Mouse (Mus musculus) forebrain, embryonic 15.5 days (tissue): ENCODE data around the gene Gabrr2. TPM values are rescaled to one million over a fixed set of nuclear protein-coding genes. Genes with fewer than 3 reads are reported as not detected.
"Not testable (repeated sequence)": the region's sequence is repeated elsewhere in the genome, so short reads cannot be mapped to it uniquely, and the experiment has no call there.

Source experiments
- ATAC-seq: fragments of 200-750 bp; cut with Nextera tagmentation; replicated peaks from 2 replicates; pipeline ENCODE4 v1.8.0; 2017; ENCODE audit warnings: mild to moderate bottlenecking, moderate TSS enrichment, moderate library complexity
- H3K27ac ChIP-seq: fragments of 300-500 bp; sonication (generic); replicated peaks from 2 replicates; pipeline ENCODE4 v1.5.1; 2015; ENCODE audit warnings: mild to moderate bottlenecking, inconsistent platforms
- H3K27me3 ChIP-seq: fragments of 300-500 bp; sonication (generic); 2 replicates; pipeline ENCODE4 v1.6.1; 2015; ENCODE audit warnings: inconsistent platforms
- H3K36me3 ChIP-seq: fragments of 300-500 bp; sonication (generic); 2 replicates; pipeline ENCODE4 v1.6.1; 2015; ENCODE audit warnings: mild to moderate bottlenecking, inconsistent platforms
- H3K4me1 ChIP-seq: fragments of 300-500 bp; sonication (generic); 2 replicates; pipeline ENCODE4 v1.6.1; 2015; ENCODE audit warnings: inconsistent platforms
- H3K4me2 ChIP-seq: fragments of 300-500 bp; sonication (generic); replicated peaks from 2 replicates; pipeline ENCODE4 v1.6.1; 2015; ENCODE audit warnings: mild to moderate bottlenecking, inconsistent platforms
- H3K4me3 ChIP-seq: fragments of 300-500 bp; sonication (generic); 2 replicates; pipeline ENCODE4 v1.5.1; 2015; ENCODE audit warnings: mild to moderate bottlenecking, inconsistent platforms
- H3K9ac ChIP-seq: fragments of 300-500 bp; sonication (generic); replicated peaks from 2 replicates; pipeline ENCODE4 v1.6.1; 2015; ENCODE audit warnings: mild to moderate bottlenecking, inconsistent platforms
- H3K9me3 ChIP-seq: fragments of 300-500 bp; sonication (generic); 2 replicates; pipeline ENCODE4 v1.6.1; 2016; ENCODE audit warnings: inconsistent platforms
- WGBS: fragments of 180-500 bp; shearing (Covaris S2); methylation state at CpG from one replicate; pipeline ENCODE4 v1.1.7; 2015; ENCODE audit warnings: mixed read lengths; 5-methylcytosine and 5-hydroxymethylcytosine counted together
- polyA plus RNA-seq: library from polyadenylated mRNA; unstranded; fragments of >200 nt; fragmentation: Nextera tagmentation; extraction: Ambion mirVana; gene quantifications from 2 replicates; pipeline ENCODE4 v1.2.1, GENCODE M21; 2015

The Gabrr2 gene
- polyA plus RNA-seq, 1 experiment from 2014 or later: 0.48 TPM

DNA sequence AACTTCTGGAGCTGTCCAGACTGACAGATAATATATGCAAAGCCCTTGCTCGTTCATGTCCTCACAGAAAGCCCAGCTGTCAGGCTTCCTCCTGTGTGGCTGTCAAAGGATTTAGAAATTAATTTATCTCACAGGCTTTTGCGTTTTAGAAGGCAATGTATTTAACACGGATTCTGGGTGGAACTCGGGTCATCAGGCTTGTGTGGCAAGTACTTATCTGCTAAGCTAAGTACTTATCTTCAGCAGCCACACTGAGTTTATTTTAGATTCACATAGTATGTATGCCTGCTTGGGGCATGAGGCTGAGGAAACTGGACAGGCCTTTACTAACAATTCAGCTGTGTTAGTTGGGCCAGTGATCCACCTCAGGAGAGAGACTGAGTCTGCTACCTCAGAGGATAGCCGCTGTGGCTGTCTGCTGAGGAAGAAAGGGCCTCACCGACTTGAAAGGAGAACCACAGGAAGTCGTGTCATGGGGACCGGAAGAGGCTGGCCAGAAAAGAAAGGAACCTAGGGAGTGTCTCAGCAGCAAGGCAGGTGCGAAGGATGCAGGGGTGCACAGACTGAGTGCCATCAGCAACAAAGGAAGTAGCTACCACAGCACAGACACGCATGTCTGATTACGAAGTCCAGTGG lies 9.8 kb downstream of the Gabrr2 start:
- no peak overlapping the region for H3K9ac ChIP-seq
- peaks cover 10% of the 10 kb centered on the region; the same call in 1 of the 2 replicates for H3K4me1 ChIP-seq
- no peaks in the 10 kb centered on the region for H3K27me3 ChIP-seq
- WGBS: 43% methylated on average over 11 of the region's 11 CpGs
- no peak overlapping the region for H3K4me3 ChIP-seq
- H3K4me2 ChIP-seq: no peak overlapping the region
- no peaks in the 10 kb centered on the region for H3K36me3 ChIP-seq
- H3K27ac ChIP-seq: no peak overlapping the region
- no peaks in the 10 kb centered on the region for H3K9me3 ChIP-seq
- no peak for ATAC-seq

DNA sequence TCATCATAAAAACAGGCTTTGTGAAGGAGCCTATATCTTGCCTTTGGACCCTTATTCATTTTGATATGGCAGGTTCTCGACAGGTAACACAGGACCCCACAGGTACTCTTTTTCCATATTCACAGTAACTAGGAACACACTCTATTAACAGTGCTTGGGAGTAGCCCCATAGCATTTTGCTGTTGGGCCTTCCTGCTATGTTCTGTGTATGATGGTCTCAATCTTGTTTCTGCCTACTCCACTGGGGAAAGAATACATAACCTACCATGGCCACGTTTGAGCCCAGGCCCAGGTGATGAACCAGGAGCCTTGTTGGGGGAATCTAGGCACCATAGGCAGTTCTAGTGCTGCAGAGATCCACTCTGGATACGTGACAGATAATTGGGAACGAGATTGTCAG lies 11.6 kb downstream of the Gabrr2 start:
- 89% methylated on average over 4 of the region's 4 CpGs for WGBS
- Histone ChIP-seq H3K4me2 (no peak overlapping the region), H3K9me3 (no peaks in the 10 kb centered on the region), H3K4me3 (no peak overlapping the region), H3K27me3 (no peaks in the 10 kb centered on the region), H3K27ac (no peak overlapping the region), H3K4me1 (0 out of 2 replicates have a peak, but pooled peaks cover 2% of the 10 kb centered on the region), H3K9ac (no peak overlapping the region), H3K36me3 (no peaks in the 10 kb centered on the region)
- no peak for ATAC-seq

DNA sequence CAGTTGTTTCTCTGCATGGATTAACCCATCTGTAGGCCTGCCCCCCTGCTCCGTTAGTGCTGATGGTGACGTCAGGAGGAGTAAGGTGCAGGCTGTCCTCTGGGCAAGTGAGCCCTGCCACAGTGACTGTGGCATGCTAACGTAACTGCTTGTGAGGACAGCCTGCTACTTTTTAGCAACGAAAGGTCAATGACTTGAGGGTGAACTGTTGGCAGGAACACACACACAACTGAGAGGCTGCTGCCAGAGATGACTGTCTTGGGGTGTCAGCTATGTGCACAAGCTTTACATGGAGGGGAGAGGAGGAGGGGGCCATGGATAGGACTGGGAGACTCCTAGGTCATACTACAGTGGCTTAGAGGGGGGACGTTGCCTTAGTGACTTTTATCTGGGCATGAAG lies 12.1 kb downstream of the Gabrr2 start:
- no peaks in the 10 kb centered on the region for H3K9me3 ChIP-seq
- no peak overlapping the region for H3K4me3 ChIP-seq
- no peak overlapping the region for H3K9ac ChIP-seq
- H3K4me1 ChIP-seq: no peaks in the 10 kb centered on the region
- WGBS: 79% methylated on average over 5 of the region's 5 CpGs
- no peaks in the 10 kb centered on the region for H3K27me3 ChIP-seq
- H3K36me3 ChIP-seq: no peaks in the 10 kb centered on the region
- no peak for ATAC-seq
- no peak overlapping the region for H3K4me2 ChIP-seq
- H3K27ac ChIP-seq: no peak overlapping the region

DNA sequence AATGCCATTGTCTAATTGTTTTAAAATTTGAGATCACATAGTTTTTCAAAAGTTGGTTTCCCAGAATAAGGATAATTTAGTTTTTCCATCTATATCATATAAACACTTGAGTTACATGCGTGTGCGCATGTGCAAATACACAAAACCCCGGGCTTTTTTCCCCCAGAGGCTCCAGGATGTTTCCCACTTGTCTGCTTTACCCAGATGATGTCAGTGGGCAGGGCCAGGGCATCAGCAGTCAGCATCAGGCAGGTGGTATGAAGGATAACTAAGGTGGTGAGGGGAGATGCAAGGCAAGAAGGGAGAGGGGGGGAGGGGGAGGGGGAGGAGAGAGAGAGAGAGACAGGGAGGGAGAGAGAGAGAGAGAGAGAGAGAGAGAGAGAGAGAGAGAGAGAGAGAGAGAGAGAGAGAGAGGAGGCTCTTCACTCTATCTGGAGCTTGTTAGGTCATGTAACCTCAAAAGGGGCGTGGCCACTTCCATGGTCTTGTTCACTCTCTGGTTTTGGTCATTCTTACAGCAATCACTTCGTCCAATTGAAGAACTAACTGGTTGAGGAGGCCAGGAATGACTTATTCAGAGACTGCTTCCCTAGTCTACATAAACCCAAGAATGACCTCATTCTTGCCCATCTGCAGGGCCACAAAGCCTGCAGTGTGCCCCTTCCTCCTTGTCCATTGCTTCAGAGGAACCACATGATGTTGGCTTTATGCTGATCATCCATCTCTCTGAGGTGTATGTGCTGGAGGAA lies 13.2 kb downstream of the Gabrr2 start:
- H3K27ac ChIP-seq: no peak overlapping the region
- no peak overlapping the region for H3K4me3 ChIP-seq
- no peaks in the 10 kb centered on the region for H3K27me3 ChIP-seq
- H3K4me2 ChIP-seq: no peak overlapping the region
- WGBS: 94% methylated on average over 5 of the region's 5 CpGs
- H3K9ac ChIP-seq: no peak overlapping the region
- ATAC-seq: no peak
- H3K36me3 ChIP-seq: no peaks in the 10 kb centered on the region
- H3K4me1 ChIP-seq: no peaks in the 10 kb centered on the region
- no peaks in the 10 kb centered on the region for H3K9me3 ChIP-seq

- 87% methylated on average over 11 of the region's 11 CpGs for WGBS
- no peaks in the 10 kb centered on the region for H3K4me1 ChIP-seq
- no peak overlapping the region for H3K27ac ChIP-seq
- no peak overlapping the region for H3K4me2 ChIP-seq
- no peak overlapping the region for H3K9ac ChIP-seq
- H3K4me3 ChIP-seq: no peak overlapping the region
- H3K36me3 ChIP-seq: no peaks in the 10 kb centered on the region
- no peaks in the 10 kb centered on the region for H3K27me3 ChIP-seq
- no peak for ATAC-seq
- no peaks in the 10 kb centered on the region for H3K9me3 ChIP-seq
Measured at GRCm38 (mm10) chr4:33077161-33077560, 14.4 kb downstream of the Gabrr2 start.

DNA sequence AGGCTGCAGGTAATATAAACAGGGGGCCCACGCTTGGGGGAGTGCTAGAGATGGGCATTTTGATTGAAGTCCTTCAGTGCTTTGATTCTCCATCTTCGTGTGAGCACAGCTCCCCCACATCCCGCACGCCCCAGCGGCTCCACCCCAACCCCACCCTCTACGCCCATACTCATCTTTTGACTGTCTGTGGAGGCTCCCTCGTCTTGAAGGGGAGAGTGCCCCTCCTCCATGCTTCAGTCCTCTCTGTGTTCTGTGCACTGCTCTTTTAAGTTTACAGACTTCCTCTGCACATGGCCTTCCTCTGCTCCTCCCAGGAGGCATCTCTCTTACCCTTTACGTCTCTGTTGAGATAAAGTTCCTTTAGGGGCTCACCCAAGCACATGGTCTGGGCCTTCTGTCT lies 14.9 kb downstream of the Gabrr2 start:
- H3K27me3 ChIP-seq: no peaks in the 10 kb centered on the region
- H3K4me2 ChIP-seq: no peak overlapping the region
- no peaks in the 10 kb centered on the region for H3K36me3 ChIP-seq
- no peaks in the 10 kb centered on the region for H3K9me3 ChIP-seq
- H3K27ac ChIP-seq: no peak overlapping the region
- no peak overlapping the region for H3K9ac ChIP-seq
- H3K4me3 ChIP-seq: no peak overlapping the region
- 68% methylated on average over 8 of the region's 8 CpGs for WGBS
- H3K4me1 ChIP-seq: no peaks in the 10 kb centered on the region
- ATAC-seq: no peak

DNA sequence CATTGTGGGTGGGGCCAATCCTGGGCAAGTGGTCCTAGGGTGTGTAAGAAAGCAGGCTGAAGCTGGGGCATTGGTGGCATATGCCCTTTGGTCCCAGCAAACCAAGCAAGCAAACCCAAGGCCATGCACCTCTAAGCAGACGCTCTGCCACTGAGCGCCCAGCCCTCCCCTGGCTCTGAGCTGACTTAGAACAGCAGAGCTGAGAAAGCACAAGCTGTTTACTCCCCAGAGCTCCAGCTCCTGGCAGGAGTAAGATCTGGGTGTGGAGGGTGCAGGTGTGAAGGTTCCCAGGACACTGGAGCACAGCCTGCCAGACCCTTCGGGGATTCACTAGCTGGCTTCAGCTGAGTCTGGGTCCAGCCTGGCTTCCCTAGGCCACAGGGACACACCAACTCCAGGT lies 15.7 kb downstream of the Gabrr2 start:
- WGBS: 94% methylated on average over 3 of the region's 3 CpGs
- no peak overlapping the region for H3K4me3 ChIP-seq
- no peaks in the 10 kb centered on the region for H3K9me3 ChIP-seq
- no peak overlapping the region for H3K27ac ChIP-seq
- ATAC-seq: no peak
- H3K9ac ChIP-seq: no peak overlapping the region
- no peaks in the 10 kb centered on the region for H3K36me3 ChIP-seq
- no peaks in the 10 kb centered on the region for H3K27me3 ChIP-seq
- no peaks in the 10 kb centered on the region for H3K4me1 ChIP-seq
- no peak overlapping the region for H3K4me2 ChIP-seq

DNA sequence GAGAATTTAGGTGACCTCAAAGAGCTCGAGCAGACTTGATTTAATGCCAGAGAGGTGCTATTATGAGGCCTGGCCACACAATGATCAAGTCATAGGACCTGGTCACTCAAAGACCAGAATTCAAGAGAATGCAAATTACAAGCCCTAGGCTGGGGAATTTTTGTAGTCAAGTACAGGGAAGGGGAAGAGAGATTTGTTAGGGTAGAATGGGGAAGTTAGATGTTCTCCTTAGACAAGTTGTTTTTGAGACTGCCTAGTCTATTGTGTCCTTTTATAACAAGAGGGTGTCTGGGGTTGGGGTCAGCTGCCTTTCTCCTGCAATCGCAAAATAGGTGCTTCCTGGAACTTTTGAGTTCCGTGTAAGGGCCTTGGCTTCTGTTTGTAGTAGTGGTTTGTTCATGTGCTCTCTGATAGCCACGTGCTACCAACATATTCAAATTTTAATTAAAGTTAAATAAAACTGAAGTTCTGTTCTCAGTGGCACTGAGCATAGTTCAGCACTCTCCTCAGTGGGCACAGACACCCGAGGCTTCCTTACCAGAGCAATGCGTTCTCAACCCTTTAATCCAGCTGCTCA lies 36.4 kb downstream of the Gabrr2 start:
- Histone ChIP-seq H3K9ac (no peak overlapping the region), H3K36me3 (no peaks in the 10 kb centered on the region), H3K4me1 (no peaks in the 10 kb centered on the region), H3K4me2 (no peak overlapping the region), H3K9me3 (no peaks in the 10 kb centered on the region), H3K27me3 (no peaks in the 10 kb centered on the region), H3K4me3 (no peak overlapping the region), H3K27ac (no peak overlapping the region)
- 84% methylated on average over 6 of the region's 6 CpGs for WGBS
- no peak for ATAC-seq

GRCm38 (mm10) chr4:33109720-33110458 lies 47.1 kb downstream of the Gabrr2 start:
- Histone ChIP-seq H3K4me1 (no peaks in the 10 kb centered on the region), H3K9ac (no peak overlapping the region), H3K27ac (no peak overlapping the region), H3K4me2 (no peak overlapping the region), H3K27me3 (no peaks in the 10 kb centered on the region), H3K4me3 (no peak overlapping the region), H3K36me3 (no peaks in the 10 kb centered on the region), H3K9me3 (no peaks in the 10 kb centered on the region)
- ATAC-seq: no peak
- 91% methylated on average over 14 of the region's 14 CpGs for WGBS

DNA sequence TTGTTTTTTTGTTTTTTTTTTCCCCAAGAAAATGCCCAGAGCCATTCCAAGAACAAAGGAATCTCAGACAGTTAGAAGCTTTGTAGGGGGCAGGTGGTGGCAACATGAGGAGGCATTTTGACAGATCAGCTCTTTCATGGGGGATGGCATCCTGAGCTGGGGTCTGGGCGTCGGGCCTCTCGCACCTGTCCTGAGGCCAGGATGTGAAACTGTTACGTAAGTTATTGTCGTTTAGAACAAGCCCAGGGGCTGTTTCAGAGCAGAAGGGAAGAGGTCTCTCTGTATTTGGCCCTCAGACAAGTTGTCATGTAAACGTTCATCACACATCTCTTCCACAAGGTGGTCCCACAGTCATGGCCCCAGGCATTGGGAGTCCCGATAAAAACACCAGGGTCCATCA lies 48.0 kb downstream of the Gabrr2 start:
- WGBS: 94% methylated on average over 7 of the region's 7 CpGs

GRCm38 (mm10) chr4:33111358-33111757 lies 48.6 kb downstream of the Gabrr2 start:
- Histone ChIP-seq H3K36me3 (no peaks in the 10 kb centered on the region), H3K4me1 (no peaks in the 10 kb centered on the region), H3K9me3 (no peaks in the 10 kb centered on the region), H3K4me2 (no peak overlapping the region), H3K27ac (no peak overlapping the region), H3K9ac (no peak overlapping the region), H3K27me3 (no peaks in the 10 kb centered on the region), H3K4me3 (no peak overlapping the region)
- no peak for ATAC-seq
- WGBS: 92% methylated on average over 9 of the region's 9 CpGs

More for the DNA sequence above, 48.0 kb downstream of the Gabrr2 start:
- Histone ChIP-seq H3K36me3 (no peaks in the 10 kb centered on the region), H3K9ac (no peak overlapping the region), H3K4me3 (no peak overlapping the region), H3K27me3 (no peaks in the 10 kb centered on the region), H3K27ac (no peak overlapping the region), H3K4me2 (no peak overlapping the region), H3K4me1 (no peaks in the 10 kb centered on the region), H3K9me3 (no peaks in the 10 kb centered on the region)
- no peak for ATAC-seq

GRCm38 (mm10) chr4:33112866-33113265 lies 50.1 kb downstream of the Gabrr2 start:
- not testable (repeated sequence) for H3K36me3 ChIP-seq, H3K27me3 ChIP-seq, H3K4me3 ChIP-seq, H3K4me2 ChIP-seq, H3K4me1 ChIP-seq, H3K27ac ChIP-seq, H3K9me3 ChIP-seq, H3K9ac ChIP-seq, ATAC-seq
- WGBS: 93% methylated on average over 14 of the region's 14 CpGs
